Mouse (Mus musculus) hematopoietic stem cell, adult 5-6 weeks (primary cell): ENCODE data around the gene Hoxd13. TPM values are rescaled to one million over a fixed set of nuclear protein-coding genes. Genes with fewer than 3 reads are reported as not detected.

ENCODE experiments used
- ATAC-seq, 2 experiments: fragments of 125-278 bp in 1 of 2; replicated peaks in 1 of 2; 2 replicates each; pipeline ENCODE4 v1.8.0; 2016 to 2017; ENCODE audit warnings: inconsistent platforms in 2 of 2, mild to moderate bottlenecking in 2 of 2, moderate number of reproducible peaks in 2 of 2, low read depth in 1 of 2, moderate TSS enrichment in 1 of 2; ENCODE audit not compliant: low FRiP score in 2 of 2, poor library complexity in 2 of 2, severe bottlenecking in 2 of 2, insufficient read depth in 1 of 2, low TSS enrichment in 1 of 2
- total RNA-seq: library from RNA; stranded (forward); fragments of 172-1452, 232-1000 nt; gene quantifications from 2 replicates; pipeline ENCODE4 v1.2.3, GENCODE M21; 2017

Hoxd13 gene
- total RNA-seq: not detected in 2 replicates

DNA sequence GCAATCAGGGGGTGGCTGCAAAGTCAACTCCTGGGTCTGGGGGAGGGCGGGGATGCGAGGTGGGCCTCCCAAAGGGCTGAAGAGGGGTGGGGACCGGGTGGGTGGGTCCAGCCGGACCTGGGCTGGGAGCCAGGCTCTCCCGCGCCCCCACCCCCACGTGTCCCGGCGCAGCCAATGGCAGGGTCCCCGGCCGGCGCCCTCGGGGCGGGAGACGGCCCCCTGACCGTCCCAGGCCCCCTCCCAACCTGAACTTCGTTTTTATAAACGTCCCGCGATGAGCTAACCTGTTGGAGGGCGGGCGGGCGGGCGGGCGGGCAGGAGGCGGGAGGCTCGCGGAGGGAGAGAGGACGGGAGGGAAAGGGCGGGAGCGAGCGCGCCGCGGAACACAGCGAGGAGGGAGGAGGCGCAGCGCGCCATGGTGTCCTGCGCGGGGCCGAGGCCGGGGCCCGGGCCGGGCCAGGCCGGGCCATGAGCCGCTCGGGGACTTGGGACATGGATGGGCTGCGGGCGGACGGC lies at the start of gene Hoxd13:
Gene Hoxd13 (plus strand): TSS at position 469 of the 516 bp plus-strand sequence.
- ATAC-seq: no peak

DNA sequence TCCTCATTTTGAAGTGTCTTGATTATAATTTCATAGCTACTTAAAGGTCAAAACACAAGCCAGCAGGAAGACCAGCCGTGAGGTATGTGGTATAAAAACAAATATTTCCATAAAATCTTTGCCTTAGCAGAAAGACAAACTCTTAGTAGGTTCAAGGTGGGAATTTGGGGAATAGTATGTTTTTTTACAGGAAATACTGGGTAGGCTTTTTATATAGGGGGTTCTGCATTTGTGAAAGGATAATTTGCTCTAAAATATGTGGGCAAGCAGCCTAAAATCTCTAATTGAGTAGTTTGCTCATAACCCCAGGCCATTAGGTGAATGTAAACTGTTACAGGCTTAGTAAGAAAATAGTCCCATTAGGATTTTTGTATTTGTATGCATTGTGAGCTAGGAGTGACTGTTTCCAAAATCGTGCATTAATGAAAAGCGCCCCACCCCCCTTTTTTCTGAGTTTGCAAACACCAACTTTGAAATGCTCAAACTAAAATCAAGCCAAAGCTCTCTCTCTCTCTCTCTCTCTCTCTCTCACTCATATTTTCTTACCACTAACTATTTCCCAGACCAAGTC lies 48.3 kb upstream of the Hoxd13 start:
- no peak for ATAC-seq

DNA sequence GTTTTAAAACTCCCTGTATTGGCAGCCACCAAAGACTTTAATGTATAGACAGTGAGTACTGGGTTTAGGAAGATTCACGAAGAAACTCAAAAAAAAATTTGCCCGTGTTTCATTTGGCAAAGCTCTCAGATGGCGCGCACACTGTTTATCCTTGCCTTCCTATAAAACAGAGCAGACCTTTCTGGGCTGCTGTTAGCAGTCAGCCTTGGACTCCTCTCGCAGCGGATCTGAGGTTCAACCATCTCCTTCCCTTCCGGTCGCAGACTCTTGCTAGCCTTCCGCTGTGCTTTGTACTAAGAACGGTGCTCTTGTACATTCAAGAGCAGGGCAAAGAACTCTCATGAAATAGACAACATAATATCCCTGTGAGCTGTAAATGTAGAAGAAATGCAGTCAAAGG lies 47.7 kb upstream of the Hoxd13 start:
- ATAC-seq: no peak

DNA sequence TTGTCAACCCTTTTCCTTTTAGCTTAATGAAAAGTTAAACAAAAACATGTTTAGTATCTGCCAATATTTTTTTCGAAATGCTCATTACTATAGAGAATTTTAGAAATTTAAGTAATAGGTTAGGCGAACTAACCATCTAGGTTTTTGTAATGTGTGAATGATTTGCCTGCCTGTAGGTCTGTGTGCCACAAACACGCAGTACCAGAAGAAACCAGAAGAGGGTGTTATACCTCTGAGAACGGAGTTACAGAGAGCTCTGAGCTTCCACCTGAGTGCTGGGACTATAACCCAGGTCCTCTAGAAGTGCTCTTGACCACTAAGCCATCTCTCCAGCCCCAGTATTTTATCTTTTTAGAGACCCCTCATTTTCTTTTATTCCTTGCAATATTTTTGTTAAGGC lies 32.7 kb upstream of the Hoxd13 start:
- no peak for ATAC-seq

DNA sequence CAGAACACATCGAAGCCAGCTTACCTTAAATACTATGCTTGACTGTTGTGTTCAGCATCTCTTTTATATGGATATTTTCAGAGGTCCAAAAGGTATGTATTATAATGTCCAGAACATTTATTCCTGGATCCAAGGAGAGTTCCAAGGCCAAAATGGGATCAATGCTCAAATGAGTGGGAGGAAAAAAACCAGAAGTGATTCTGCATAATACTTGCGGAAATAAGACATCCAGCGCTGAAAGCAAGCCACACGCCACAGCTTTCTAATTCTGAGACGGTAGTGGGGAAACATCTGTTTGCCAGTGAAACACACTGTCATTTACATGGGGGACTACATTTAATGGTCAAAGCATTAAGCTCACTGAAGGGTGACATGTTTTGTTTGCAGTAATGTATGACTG lies 25.7 kb upstream of the Hoxd13 start:
- ATAC-seq: peak; percentile 49 to 56; a peak in 2 of 4 replicates

DNA sequence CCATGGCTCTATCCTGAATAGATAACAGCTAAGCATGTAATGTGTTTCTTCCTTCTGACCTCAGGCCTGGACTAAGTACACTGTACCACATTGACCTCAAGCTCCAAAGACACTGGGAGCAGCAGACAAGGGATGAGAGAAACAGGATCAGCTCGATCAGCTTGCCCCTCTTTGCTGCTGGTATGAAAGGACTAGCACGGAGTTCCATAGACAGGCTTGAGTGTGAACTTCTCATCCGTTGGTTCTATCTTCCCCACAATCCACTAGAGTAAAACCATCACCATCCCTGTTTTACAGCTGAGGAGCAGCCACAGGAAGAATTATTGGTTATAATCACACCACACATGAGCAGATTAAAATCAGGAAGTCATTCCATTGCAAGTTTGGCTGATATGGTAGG lies 22.5 kb upstream of the Hoxd13 start:
- ATAC-seq: no peak

DNA sequence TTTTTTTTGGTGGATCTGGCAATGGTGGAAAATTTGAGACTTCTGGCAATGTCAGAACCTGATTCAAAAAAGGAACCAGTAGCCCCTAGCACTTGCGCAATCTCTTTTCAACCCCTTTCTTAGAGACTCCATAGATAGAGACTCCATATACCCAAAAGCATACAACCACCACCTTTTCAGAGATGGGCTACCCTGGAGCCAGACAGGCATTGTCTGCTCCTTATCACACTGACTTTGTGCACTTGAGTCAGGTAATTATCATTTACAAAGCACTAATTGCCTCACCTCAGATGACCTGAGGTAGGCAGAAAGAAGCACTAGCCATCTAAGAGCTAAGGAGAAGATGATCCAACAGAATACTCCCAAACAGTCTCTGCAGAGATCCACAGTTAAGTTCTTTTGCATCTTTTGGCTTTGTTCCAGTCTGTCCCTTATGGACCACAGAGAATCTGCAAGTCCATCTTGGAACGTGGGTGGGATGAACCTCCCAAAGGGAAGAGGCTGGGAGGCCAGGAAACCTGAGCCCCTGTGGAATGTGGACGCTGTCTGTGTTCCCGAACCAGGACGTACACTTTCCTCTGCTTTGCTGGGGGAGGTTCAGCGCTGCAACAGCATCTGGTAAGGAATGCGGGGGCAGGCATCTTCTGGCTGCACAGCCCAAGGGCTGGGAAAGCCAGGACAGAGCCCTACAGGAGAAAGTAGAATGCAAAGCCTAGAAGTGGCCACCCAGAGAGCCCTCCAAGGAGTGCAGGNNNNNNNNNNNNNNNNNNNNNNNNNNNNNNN lies 20.8 kb upstream of the Hoxd13 start:
- no peak for ATAC-seq

DNA sequence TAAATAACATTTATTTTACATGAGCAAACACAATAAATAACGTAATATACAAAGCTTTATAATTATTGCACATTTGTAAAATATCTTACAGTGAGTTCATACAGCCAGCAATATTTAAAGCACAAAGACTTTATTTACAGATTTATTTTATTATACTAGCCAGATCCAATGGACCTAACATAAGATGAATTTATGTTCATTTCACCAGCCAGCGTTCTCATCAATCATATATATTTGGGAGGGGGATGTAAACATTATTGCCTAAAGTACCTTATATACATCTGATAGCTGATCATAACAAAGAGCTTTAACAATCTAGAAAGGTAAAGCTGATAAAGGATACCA lies 15.1 kb upstream of the Hoxd13 start:
- no peak for ATAC-seq

DNA sequence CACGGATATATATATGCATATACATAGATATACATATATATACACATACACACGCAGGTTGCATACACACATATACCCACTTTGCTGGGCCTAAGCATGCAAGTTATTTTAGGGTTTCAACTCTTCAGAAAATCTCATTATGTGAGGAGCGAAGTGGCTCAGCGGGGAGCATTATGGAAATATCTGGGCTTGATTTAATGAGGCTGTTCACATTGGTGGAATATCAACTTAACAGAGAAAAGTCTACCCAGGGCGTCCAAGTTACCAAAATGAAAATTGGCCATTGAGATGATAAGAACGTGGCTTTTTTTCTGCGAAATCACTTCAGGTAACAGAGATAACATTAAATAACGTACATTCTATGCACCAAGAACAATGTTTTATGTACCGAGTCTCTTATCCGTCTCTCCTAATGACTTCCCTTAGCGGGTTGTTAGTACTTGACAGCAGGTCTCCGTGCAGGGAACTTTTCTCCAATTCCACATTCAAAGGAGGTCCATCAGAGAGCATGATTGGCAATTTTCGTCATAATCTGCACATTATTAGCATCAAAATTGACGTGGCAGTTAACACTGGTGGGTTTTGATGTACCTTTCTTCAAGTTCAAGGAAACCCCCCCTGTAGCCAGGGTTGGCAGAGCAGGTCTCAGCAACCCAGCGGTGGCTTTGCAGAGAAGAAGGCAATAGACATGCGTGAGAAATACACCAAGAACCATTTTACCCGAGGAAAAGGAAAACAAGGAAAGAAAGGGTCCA lies 14.2 kb upstream of the Hoxd13 start:
- no peak for ATAC-seq

DNA sequence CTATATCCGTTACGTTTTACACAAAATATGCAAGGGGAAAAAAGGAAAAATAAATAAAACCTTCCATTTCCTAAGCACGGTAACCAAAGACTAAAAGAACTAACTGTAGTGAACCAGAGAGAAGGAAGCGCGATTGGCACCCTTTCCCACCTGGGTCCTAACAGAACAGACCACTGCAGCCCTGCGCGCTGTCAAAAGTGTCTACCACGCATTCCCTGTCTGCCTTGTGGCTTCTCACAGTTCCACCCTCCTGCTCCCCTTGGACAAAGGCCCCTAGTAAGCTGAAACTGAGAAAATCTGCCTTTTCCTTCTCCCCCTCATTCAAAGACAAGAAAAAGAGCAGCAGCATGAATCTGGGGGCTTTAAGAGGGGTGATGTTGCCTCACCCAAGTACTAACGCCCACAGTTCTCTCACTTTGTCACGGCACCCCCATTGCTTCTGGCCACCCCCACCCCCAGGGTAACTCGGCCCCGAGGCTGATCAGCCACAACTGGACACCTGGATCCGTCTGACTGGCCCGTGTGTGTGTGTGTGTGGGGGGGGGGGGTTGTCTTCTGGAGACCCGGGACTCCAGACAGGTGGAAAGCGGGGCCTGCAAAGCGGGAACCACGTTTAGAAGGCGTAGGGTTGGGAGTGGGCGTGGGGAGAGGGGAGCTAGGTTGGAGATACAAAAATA lies 13.2 kb upstream of the Hoxd13 start:
- ATAC-seq: no peak

DNA sequence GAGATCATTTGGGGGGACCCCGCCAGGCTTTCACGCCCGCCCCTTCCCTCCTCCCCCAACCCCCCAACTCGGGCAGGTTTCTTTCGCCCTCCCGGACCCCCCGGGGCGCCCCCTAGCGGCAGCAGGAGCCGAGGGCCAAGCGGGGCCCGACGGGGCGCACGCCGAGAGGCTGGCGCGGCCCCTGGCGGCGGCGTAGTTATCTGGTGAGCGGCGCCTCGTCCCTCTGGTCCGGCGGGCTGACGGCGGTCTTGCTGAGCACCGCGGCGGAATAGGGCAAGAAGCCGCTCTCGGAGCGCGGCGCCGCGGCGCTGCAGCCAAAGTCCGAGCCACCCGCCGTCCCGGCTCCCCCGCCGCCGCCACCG lies 12.7 kb upstream of the Hoxd13 start:
- no peak for ATAC-seq

DNA sequence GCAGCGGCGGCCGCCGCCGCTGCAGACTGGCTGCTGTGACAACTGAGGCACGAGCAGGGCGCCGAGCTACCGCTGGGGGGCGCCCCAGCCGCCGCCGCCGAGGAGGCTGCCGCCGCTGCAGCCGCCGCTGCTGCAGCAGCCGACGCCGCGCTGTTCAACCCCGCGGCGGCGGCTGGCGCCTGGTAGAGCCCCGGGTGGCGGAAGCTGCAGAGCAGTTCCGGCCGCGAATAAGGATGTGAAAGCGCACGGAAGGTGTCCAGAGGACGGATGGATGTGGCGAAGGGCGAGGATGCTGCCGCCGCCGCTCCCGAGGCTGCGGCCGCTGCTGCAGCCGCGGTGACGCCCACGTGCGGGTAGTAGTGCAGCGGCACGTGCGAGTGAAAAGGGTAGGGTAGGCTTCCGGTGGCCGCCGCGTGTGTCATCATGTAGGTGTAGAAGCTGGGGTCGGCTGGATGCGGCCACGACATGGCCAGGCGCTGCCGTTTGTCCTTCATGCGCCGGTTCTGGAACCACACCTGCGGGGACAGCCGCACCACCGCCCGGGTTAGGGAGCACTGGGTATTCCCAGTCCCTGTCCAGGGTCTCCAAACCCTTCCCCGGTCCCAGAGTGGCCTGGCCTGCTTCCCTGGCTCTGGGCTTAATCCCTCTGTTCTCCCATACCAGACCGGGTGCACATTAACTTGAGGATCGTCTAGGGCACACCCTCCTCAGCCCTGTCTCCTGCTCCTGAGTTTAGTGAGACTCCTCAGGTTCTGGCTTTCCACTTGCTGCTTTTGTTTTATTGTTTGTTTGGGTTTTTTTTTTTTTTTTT lies 12.1 kb upstream of the Hoxd13 start:
- peak; percentile 43 to 61 for ATAC-seq

DNA sequence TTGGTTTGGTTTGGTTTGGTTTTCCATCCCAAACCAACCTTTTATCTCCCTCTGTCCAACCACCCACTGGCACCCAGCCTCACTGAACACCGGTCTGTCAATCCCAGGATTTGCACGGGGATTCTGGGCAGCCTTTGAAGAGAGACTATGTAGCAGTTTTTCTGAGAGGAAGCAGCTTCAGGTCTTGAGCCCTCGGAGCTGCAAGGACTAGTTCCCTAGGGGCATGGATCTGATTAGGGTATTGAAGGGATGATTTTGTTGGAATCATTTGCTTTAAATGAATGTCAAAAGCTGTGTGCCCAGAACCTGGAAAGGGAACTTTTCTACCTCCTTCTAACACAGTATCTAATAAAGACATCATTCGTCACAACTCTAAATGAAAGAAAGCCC lies 11.5 kb upstream of the Hoxd13 start:
- ATAC-seq: no peak

DNA sequence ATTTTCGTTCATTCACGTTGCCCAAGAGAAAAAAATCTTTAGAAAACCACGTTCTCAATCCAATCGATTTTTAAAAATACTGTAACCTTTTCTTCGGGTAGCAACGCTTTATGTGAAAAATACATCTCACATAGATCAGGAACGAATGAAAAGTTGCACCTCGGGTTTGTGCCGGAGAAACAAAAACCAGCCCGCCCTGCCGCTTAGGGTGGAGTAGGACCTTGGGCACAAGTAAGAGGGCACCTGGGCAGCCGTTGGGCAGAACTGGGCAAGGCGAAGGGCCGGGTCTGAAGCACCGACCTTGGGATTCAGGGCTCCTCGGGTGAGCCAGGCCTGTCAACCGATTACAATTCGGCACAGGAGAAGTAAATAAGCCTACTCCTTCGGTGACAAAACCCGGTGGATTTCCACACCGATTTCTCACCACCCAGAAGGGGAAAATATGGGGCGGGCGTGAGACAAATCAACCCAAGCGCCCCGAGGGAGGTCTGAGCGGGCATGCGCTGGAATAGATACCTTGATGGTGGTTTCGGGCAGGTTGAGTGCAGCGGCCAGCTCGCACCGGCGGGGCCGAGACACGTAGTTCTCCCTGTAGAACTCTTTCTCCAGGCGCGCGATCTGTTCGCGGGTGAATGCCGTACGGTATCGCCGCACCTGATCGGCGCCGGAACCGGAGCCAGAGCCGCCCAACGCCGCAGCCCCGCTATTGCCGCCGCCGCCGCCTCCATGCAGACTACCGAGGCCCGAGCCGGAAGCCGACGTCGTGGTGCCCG lies 10.7 kb upstream of the Hoxd13 start:
- ATAC-seq: no peak

DNA sequence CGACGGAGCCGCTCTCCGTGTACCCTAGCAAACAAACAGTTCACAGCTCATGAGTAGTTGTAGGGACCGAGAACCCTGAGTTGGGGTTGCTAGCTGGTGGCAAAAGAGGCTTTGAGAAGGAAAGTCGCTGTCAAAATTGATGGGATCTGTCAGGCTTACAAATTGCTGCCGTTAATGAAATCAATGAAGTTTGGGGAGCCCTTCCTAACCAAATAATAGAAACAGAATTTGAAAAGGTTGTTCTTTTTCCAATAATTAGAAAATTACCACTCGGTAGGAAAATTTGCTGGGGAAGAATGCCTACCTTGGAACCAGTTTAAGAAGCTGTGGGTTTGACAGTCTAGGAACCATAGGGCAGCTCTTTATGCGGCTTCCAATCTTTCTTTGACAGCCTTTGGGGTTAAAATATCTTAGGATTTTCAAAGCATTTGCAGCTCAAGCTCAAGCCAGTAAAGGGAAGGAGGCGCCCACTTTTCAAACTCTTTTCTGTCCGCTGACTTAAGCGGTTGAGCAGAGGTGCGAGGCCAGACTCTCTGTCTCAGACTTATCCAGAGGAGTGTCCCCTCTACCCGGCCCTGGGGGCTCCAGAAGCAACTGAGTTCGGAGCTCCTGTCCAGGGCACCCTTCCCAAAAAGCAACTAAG lies 10.0 kb upstream of the Hoxd13 start:
- ATAC-seq: no peak

DNA sequence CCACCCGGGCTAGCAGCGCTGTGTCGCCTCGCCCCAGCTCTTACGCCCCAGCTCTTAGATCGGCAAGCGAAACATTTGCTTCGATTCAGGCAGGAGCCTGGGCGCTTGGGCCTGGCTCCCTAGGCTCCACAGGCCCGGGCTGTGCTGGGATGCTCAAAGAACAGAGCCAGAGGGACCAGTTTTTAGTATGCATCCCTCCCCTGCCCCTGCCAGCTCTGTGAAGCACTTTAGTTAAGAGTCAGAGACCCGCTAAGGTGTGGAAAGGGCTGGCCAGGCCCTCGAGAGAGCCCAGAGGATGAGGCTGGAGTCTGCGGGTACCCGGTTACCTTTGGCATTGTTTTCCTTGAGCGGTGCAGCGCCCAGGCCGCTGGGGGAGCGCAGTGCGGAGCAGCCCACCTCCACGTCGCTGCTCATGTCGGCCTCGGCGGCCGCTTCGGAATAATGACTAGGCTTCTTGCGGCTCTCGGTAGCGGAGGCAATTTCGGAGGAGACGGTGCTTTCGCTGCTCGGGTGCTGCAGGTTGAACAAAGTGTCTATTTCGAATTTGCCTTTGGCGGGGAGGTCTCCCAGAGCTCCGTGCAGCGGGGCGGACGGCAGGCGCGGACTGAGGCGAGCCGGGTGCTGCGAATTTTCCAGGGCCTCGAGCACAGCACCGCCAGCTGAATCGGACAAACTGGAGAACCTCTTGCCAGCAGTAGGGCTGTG lies 9.3 kb upstream of the Hoxd13 start:
- ATAC-seq: no peak; a peak in 1 of 4 replicates
